Mouse (Mus musculus) kidney, postnatal 0 days (tissue): ENCODE measurements around the gene Cd200r3. TPM values are rescaled to one million over a fixed set of nuclear protein-coding genes. Genes with fewer than 3 reads are reported as not detected.

Experiments
- ATAC-seq: fragments of 200-750 bp; cut with Nextera tagmentation; replicated peaks from 2 replicates; pipeline ENCODE4 v1.8.0; 2017; ENCODE audit warnings: low read depth, moderate number of reproducible peaks, moderate TSS enrichment, moderate library complexity; ENCODE audit not compliant: low FRiP score
- DNase-seq: peaks from one replicate; pipeline ENCODE4 v3.0.0-alpha.2; 2016; ENCODE audit warnings: low spot score
- H3K27ac ChIP-seq: fragments of 300-500 bp; sonication (generic); 2 replicates; pipeline ENCODE4 v1.5.1; 2014; ENCODE audit warnings: mild to moderate bottlenecking
- H3K27me3 ChIP-seq: fragments of 300-500 bp; sonication (generic); 2 replicates; pipeline ENCODE4 v1.6.1; 2014; ENCODE audit warnings: low read length, mixed read lengths; ENCODE audit not compliant: insufficient read depth
- H3K36me3 ChIP-seq: fragments of 300-500 bp; sonication (generic); 2 replicates; pipeline ENCODE4 v1.6.1; 2014; ENCODE audit warnings: low read length, mixed read lengths; ENCODE audit not compliant: insufficient read depth
- H3K4me1 ChIP-seq: fragments of 300-500 bp; sonication (generic); replicated peaks from 2 replicates; pipeline ENCODE4 v1.6.1; 2014; ENCODE audit warnings: antibody characterized with exemption, low read length, mixed read lengths; ENCODE audit not compliant: insufficient read depth
- H3K4me2 ChIP-seq: fragments of 300-500 bp; sonication (generic); 2 replicates; pipeline ENCODE4 v1.6.1; 2014; ENCODE audit warnings: mild to moderate bottlenecking, low read length, moderate library complexity, mixed read lengths
- H3K4me3 ChIP-seq: fragments of 300-500 bp; sonication (generic); replicated peaks from 2 replicates; pipeline ENCODE4 v1.5.1; 2014; ENCODE audit warnings: low read depth, low read length
- H3K9ac ChIP-seq: fragments of 300-500 bp; sonication (generic); 2 replicates; pipeline ENCODE4 v1.6.1; 2014; ENCODE audit warnings: low read depth, low read length
- H3K9me3 ChIP-seq: fragments of 300-500 bp; sonication (generic); replicated peaks from 2 replicates; pipeline ENCODE4 v1.6.1; 2016; ENCODE audit warnings: low read length, inconsistent platforms, mixed read lengths
- CTCF ChIP-seq: IDR thresholded peaks from 2 replicates; pipeline ENCODE4 v1.5.1; 2016; ENCODE audit warnings: antibody characterized with exemption, low read depth, mild to moderate bottlenecking, moderate library complexity
- WGBS: fragments of 180-500 bp; shearing (Covaris S2); extraction: QIAGEN DNeasy Blood & Tissue Kit; methylation state at CpG from one replicate; pipeline ENCODE4 v1.1.7; 2014; 5-methylcytosine and 5-hydroxymethylcytosine counted together
- polyA plus RNA-seq: library from polyadenylated mRNA; unstranded; fragments of >200 nt; fragmentation: Nextera tagmentation; extraction: Ambion mirVana; gene quantifications from 2 replicates; pipeline ENCODE4 v1.2.1, GENCODE M21; 2015

Cd200r3 gene
- polyA plus RNA-seq, 1 experiment from 2014 or later = 0.83 TPM

- no peaks in the 10 kb centered on the region for H3K9me3 ChIP-seq
- no peaks in the 10 kb centered on the region for H3K36me3 ChIP-seq
- 91% methylated on average over 8 of the region's 8 CpGs for WGBS
- no peak overlapping the region for H3K27ac ChIP-seq
- no peak for TF ChIP-seq CTCF
- no peak overlapping the region for H3K9ac ChIP-seq
- no peak overlapping the region for H3K4me2 ChIP-seq
- no peak overlapping the region for H3K4me3 ChIP-seq
- DNase-seq (no peak), ATAC-seq (no peak)
- H3K4me1 ChIP-seq = no peaks in the 10 kb centered on the region
- H3K27me3 ChIP-seq = no peaks in the 10 kb centered on the region
Observed at GRCm38 (mm10) chr16:44965428-44965827, 21.9 kb downstream of the Cd200r3 start.

GRCm38 (mm10) chr16:44965890-44966289 lies 22.4 kb downstream of the Cd200r3 start:
- WGBS = 41% methylated on average over 3 of the region's 3 CpGs
- no peak for TF ChIP-seq CTCF
- no peak overlapping the region for H3K4me2 ChIP-seq
- no peak overlapping the region for H3K9ac ChIP-seq
- H3K4me1 ChIP-seq = no peaks in the 10 kb centered on the region
- no peak overlapping the region for H3K27ac ChIP-seq
- no peaks in the 10 kb centered on the region for H3K27me3 ChIP-seq
- H3K4me3 ChIP-seq = no peak overlapping the region
- no peak for ATAC-seq
- DNase-seq = no peak
- H3K36me3 ChIP-seq = no peaks in the 10 kb centered on the region
- no peaks in the 10 kb centered on the region for H3K9me3 ChIP-seq

- Histone ChIP-seq H3K27me3 (no peaks in the 10 kb centered on the region), H3K4me1 (no peaks in the 10 kb centered on the region), H3K27ac (peak overlapping the region; percentile 11; the same call in 1 of the 2 replicates), H3K4me2 (no peak overlapping the region), H3K4me3 (no peak overlapping the region), H3K9ac (no peak overlapping the region), H3K36me3 (no peaks in the 10 kb centered on the region), H3K9me3 (no peaks in the 10 kb centered on the region)
- DNase-seq = peak; percentile 78
- TF ChIP-seq CTCF = no peak
- WGBS = 43% methylated on average over 4 of the region's 4 CpGs
- ATAC-seq = no peak
Observed at GRCm38 (mm10) chr16:44966891-44967290, 23.4 kb downstream of the Cd200r3 start.

DNA sequence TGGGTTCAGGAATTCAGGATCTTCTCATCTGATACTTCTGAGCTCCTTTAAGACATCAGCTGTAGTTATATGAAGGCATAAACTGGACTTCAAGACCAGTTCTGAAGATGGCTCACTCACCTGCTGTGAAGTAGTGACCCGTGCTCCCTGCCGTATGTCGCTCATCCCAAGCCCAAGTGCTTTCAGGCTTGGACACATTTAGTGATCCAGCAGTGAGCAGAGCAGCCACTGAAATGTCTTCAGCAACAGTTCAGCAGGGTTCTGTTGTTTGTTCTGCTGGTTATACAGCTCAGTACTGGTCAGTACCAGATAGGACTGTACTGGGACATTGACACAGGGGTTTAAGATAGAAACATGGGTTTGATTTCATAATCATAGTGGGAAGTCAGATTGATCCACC lies 24.6 kb downstream of the Cd200r3 start:
- WGBS = 92% methylated on average over 3 of the region's 3 CpGs
- no peak overlapping the region for H3K4me3 ChIP-seq
- no peak for TF ChIP-seq CTCF
- no peaks in the 10 kb centered on the region for H3K9me3 ChIP-seq
- no peaks in the 10 kb centered on the region for H3K27me3 ChIP-seq
- H3K9ac ChIP-seq = no peak overlapping the region
- H3K27ac ChIP-seq = no peak overlapping the region
- H3K4me1 ChIP-seq = no peaks in the 10 kb centered on the region
- ATAC-seq (no peak), DNase-seq (no peak)
- no peaks in the 10 kb centered on the region for H3K36me3 ChIP-seq
- no peak overlapping the region for H3K4me2 ChIP-seq

DNA sequence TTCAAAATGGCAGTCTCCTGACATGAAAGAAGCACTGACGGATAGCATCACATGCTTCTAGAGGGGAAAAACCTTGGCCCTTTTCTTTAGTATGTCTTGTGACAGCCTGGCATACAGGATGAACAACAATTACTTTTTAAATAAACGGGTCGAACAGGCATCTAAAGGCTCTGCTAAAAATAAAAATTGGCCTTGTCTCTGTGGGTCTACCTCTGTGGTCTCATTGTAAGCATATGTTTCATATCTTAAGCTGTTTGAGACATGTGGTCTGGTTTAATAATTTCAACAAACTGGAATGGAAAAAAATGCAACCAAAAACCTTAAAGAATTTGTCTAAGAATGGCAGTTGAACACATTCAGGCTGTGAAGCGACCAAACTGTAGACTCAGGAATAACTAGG lies 27.4 kb downstream of the Cd200r3 start:
- Histone ChIP-seq H3K27me3 (no peaks in the 10 kb centered on the region), H3K27ac (no peak overlapping the region), H3K4me2 (no peak overlapping the region), H3K9me3 (no peaks in the 10 kb centered on the region), H3K4me3 (no peak overlapping the region), H3K36me3 (no peaks in the 10 kb centered on the region), H3K4me1 (no peaks in the 10 kb centered on the region), H3K9ac (no peak overlapping the region)
- no peak for TF ChIP-seq CTCF
- WGBS = 58% methylated on average over 4 of the region's 4 CpGs
- ATAC-seq (no peak), DNase-seq (peak; percentile 46)

DNA sequence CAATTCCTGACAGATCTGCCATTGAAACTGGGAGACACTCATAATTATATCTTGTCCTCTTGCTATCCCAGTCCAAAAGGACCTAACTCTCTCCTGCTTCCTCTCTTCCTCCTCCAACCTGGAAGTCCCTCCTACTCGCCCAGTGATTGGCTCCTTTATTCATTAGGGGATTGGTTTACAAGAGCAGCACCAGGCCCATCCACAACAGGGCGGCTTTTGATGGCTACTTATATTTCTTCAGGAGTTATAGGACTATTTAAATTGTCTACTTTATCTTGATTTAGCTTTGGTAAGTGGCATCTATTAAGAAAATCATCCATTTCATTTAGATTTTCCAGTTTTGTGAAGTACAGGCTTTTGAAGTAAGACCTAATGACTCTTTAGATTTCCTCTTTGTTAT lies 30.6 kb downstream of the Cd200r3 start:
- Histone ChIP-seq H3K9ac (no peak overlapping the region), H3K36me3 (no peaks in the 10 kb centered on the region), H3K27me3 (no peaks in the 10 kb centered on the region), H3K9me3 (no peaks in the 10 kb centered on the region), H3K4me2 (no peak overlapping the region), H3K4me3 (no peak overlapping the region), H3K27ac (no peak overlapping the region), H3K4me1 (no peaks in the 10 kb centered on the region)
- no peak for TF ChIP-seq CTCF
- ATAC-seq = no peak
- WGBS = 68% methylated on average over 2 of the region's 2 CpGs
- no peak for DNase-seq

DNA sequence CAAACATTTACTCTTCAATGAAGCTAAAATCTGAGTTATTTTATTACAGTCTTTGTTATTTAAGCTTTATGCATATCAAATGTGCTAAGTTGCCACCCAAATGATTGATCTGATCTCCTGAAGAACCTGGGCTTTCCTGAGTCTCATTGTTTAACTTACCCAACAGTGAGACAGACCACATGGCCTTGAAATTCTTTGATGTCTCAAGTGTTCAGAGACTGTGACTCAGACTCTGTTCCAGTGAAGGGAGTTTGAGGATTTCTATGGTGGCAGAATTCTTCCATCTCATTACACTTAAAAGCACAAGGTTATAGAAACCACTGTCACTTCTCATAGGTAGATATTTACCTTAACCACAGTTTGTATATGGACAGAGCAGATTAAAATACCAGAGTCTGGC lies 32.6 kb downstream of the Cd200r3 start:
- no peak overlapping the region for H3K4me2 ChIP-seq
- no peak for TF ChIP-seq CTCF
- DNase-seq (no peak), ATAC-seq (no peak)
- H3K9ac ChIP-seq = no peak overlapping the region
- H3K27me3 ChIP-seq = no peaks in the 10 kb centered on the region
- no peaks in the 10 kb centered on the region for H3K4me1 ChIP-seq
- H3K36me3 ChIP-seq = no peaks in the 10 kb centered on the region
- no peaks in the 10 kb centered on the region for H3K9me3 ChIP-seq
- no peak overlapping the region for H3K27ac ChIP-seq
- H3K4me3 ChIP-seq = no peak overlapping the region
